ENCODE assay signal across 8 mouse cellular contexts in genomic region chr1:36938801-36939286, GRCm38 (mm10). TPM values are rescaled to one million over a fixed set of nuclear protein-coding genes. Genes with fewer than 3 reads are reported as not detected.
DNase-seq lines count a peak whose midpoint lies in the region; ATAC-seq lines count a peak whose summit lies in the region.

No protein-coding gene starts in this region.

- H3K4me1 ChIP-seq in embryonic facial prominence, embryonic 15.5 days, result peaks cover 30% of the 10 kb centered on the region
- H3K4me1 ChIP-seq in hindbrain, embryonic 13.5 days (replicated peaks), result peaks cover 45% of the 10 kb centered on the region
- H3K4me1 ChIP-seq in liver, embryonic 13.5 days (replicated peaks), result peaks cover 81% of the 10 kb centered on the region

- peak overlapping the region; percentile 59 for H3K4me2 ChIP-seq in embryonic facial prominence, embryonic 15.5 days (replicated peaks)
- peak overlapping the region; percentile 82 for H3K4me2 ChIP-seq in hindbrain, embryonic 13.5 days
- H3K4me2 ChIP-seq in liver, embryonic 13.5 days, result peak overlapping the region; percentile 82

- peak overlapping the region; percentile 94 for H3K27ac ChIP-seq in embryonic facial prominence, embryonic 15.5 days (replicated peaks)
- peak overlapping the region; percentile 98 for H3K27ac ChIP-seq in hindbrain, embryonic 13.5 days
- peak overlapping the region; percentile 94 for H3K27ac ChIP-seq in liver, embryonic 13.5 days

- H3K9ac ChIP-seq in embryonic facial prominence, embryonic 15.5 days, result peak overlapping the region; percentile 96
- H3K9ac ChIP-seq in hindbrain, embryonic 13.5 days, result peak overlapping the region; percentile 98
- H3K9ac ChIP-seq in liver, embryonic 13.5 days, result peak overlapping the region; percentile 100

- peak; percentile 25 for DNase-seq in ovary, postnatal 10 days (ENCODE audit: low spot score)
- no peak for DNase-seq in ovary, adult 18-20 months (ENCODE audit: low spot score)
- DNase-seq in adrenal gland, postnatal 10 days, result peak; percentile 55
- no peak for DNase-seq in liver, embryonic 13.5 days
- DNase-seq in ovary, postnatal 14 days (ENCODE audit: low spot score), result peak; percentile 36

- WGBS in embryonic facial prominence, embryonic 15.5 days, result under 1% methylated on average over 48 of the region's 59 CpGs
- WGBS in hindbrain, embryonic 13.5 days, result under 1% methylated on average over 47 of the region's 59 CpGs
- under 1% methylated on average over 55 of the region's 59 CpGs for WGBS in liver, embryonic 13.5 days (ENCODE audit: insufficient replicate concordance)

- no peaks in the 10 kb centered on the region for H3K27me3 ChIP-seq in embryonic facial prominence, embryonic 15.5 days
- H3K27me3 ChIP-seq in hindbrain, embryonic 13.5 days, result no peaks in the 10 kb centered on the region
- H3K27me3 ChIP-seq in liver, embryonic 13.5 days, result 0 out of 2 replicates have a peak, but pooled peaks cover 5% of the 10 kb centered on the region

- ATAC-seq in embryonic facial prominence, embryonic 15.5 days (ENCODE audit: insufficient number of reproducible peaks, low FRiP score, low TSS enrichment, low read depth), result peak; percentile 11; the same call in 1 of the 2 replicates
- ATAC-seq in hindbrain, embryonic 13.5 days (ENCODE audit: low FRiP score), result peak; percentile 37; the same call in 1 of the 2 replicates
- peak; percentile 0; the same call in 1 of the 2 replicates for ATAC-seq in liver, embryonic 13.5 days (ENCODE audit: low read depth)
- no peak for ATAC-seq in megakaryocyte progenitor cell, adult 5-6 weeks (replicated peaks; ENCODE audit: poor library complexity)

- H3K36me3 ChIP-seq in embryonic facial prominence, embryonic 15.5 days, result no peaks in the 10 kb centered on the region
- no peaks in the 10 kb centered on the region for H3K36me3 ChIP-seq in hindbrain, embryonic 13.5 days
- no peaks in the 10 kb centered on the region for H3K36me3 ChIP-seq in liver, embryonic 13.5 days

- peak overlapping the region; percentile 98 for H3K4me3 ChIP-seq in embryonic facial prominence, embryonic 15.5 days (replicated peaks)
- H3K4me3 ChIP-seq in hindbrain, embryonic 13.5 days, result peak overlapping the region; percentile 96
- peak overlapping the region; percentile 100 for H3K4me3 ChIP-seq in liver, embryonic 13.5 days (replicated peaks)

- no peaks in the 10 kb centered on the region for H3K9me3 ChIP-seq in embryonic facial prominence, embryonic 15.5 days (replicated peaks)
- no peaks in the 10 kb centered on the region for H3K9me3 ChIP-seq in hindbrain, embryonic 13.5 days
- H3K9me3 ChIP-seq in liver, embryonic 13.5 days (replicated peaks), result no peaks in the 10 kb centered on the region

RNA-seq across cellular contexts. Expression of gene Tmem131, which starts 4.6 kb away (rescaled TPM):
- total RNA-seq in adrenal gland, postnatal 10 days (2021), result 10 to 100 TPM; 39.3 to 48.0 TPM
- 14.7 and 15.1 TPM in 2 replicates for polyA plus RNA-seq in embryonic facial prominence, embryonic 15.5 days (2015; fragmentation: Nextera tagmentation; extraction: Ambion mirVana)
- 11.6 and 11.7 TPM in 2 replicates for polyA plus RNA-seq in hindbrain, embryonic 13.5 days (2015; fragmentation: Nextera tagmentation; extraction: Ambion mirVana)
- polyA plus RNA-seq in liver, embryonic 13.5 days (2015; fragmentation: Nextera tagmentation; extraction: Ambion mirVana), result 6.5 and 8.7 TPM in 2 replicates
- 48.5 and 52.7 TPM in 2 replicates for total RNA-seq in megakaryocyte progenitor cell, adult 5-6 weeks (2015)
- 13.5 and 16.6 TPM in 2 replicates for total RNA-seq in megakaryocyte progenitor cell, adult 5-6 weeks (2017)

Comparison
In these comparisons a context has a peak if more than half of its experiments do, and no peak if none do; other contexts are left out.
1. DNase-seq: peak in ovary, postnatal 10 days (single experiment), adrenal gland, postnatal 10 days (single experiment) and ovary, postnatal 14 days (single experiment); none in ovary, adult 18-20 months (single experiment) and liver, embryonic 13.5 days (single experiment).
2. Peak in every context shown above with its lines, with median percentiles within 50 percentile points of each other: H3K27ac ChIP-seq, H3K4me2 ChIP-seq, H3K4me3 ChIP-seq and H3K9ac ChIP-seq.